Comparison of ENCODE assay signal across 19 mouse cellular contexts in the genomic region with DNA sequence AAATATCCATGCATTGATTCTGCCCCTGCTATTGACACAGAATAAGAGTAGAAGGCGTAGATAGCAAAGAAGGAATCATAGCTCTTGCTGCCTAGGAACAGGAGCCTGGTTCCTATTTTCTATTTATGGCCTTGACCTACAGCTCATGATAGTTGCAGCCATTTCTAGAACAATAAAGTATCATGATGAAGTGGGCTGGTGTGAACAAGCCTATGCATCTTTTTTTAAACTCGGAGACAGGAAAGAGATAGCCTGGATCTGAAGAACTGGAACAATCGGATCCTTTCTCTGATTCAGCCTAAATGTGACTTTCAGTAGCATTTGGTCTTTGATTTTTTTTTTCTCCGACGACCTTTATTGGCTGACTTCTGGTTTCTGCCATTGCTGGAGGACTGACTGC.
DNase-seq lines count a peak whose midpoint lies in the region; TF ChIP-seq lines count a peak whose summit lies in the region.
"Had no signal": no experiment of that assay in that cellular context is flagged by ENCODE, and none has a peak within 500 bp of the region (broad histone marks: within the 10 kb centered on the region; RNA-seq: fewer than 3 reads in every experiment).

No protein-coding gene starts in this region.

- H3K27ac ChIP-seq in left cerebral cortex, adult 2 months = peak overlapping the region; percentile 66
- peak overlapping the region; percentile 28; the same call in 1 of the 2 replicates for H3K27ac ChIP-seq in cortical plate, adult 2 months (ENCODE audit: insufficient read depth, low read length)
- H3K27ac ChIP-seq: embryonic facial prominence, embryonic 10.5 days; embryonic facial prominence, embryonic 12.5 days; forebrain, embryonic 13.5 days; forebrain, embryonic 15.5 days had no signal

- no peak overlapping the region for H3K4me3 ChIP-seq in left cerebral cortex, adult 2 months
- no peak overlapping the region for H3K4me3 ChIP-seq in cortical plate, adult 2 months (ENCODE audit: insufficient read depth, low read length)
- H3K4me3 ChIP-seq: embryonic facial prominence, embryonic 10.5 days; embryonic facial prominence, embryonic 12.5 days; forebrain, embryonic 13.5 days; forebrain, embryonic 15.5 days had no signal

- TF ChIP-seq CTCF in left cerebral cortex, adult 2 months (IDR thresholded peaks at IDR 0.05) = no peak
- no peak for TF ChIP-seq CTCF in cortical plate, adult 2 months (IDR thresholded peaks at IDR 0.05; ENCODE audit: extremely low read depth, insufficient read depth, low read length)

- DNase-seq in left cerebral cortex, adult 2 months (ENCODE audit: extremely low spot score in 1 of 2, low spot score in 2 of 2) = no peak
- DNase-seq in left cerebral cortex, adult 11 months (ENCODE audit: low spot score) = no peak
- no peak for DNase-seq in spleen, postnatal 14 days (ENCODE audit: low spot score in 2 of 2)
- DNase-seq in layer of hippocampus, postnatal 36 days = no peak
- DNase-seq: adrenal gland, adult 8-10 months; adrenal gland, postnatal 14 days; adrenal gland, postnatal 36 days; cerebellum, adult 11 months; cerebellum, adult 18-20 months; cerebellum, adult 8-10 months; cerebellum, adult 9-11 months; cerebellum, postnatal 14 days; cerebellum, postnatal 36 days; forebrain, postnatal 0 days had no signal

- intact Hi-C loops in left cerebral cortex, adult 2 months (cut with DNase I) = loop anchor here (1.0 kb wide), 1 partner anchor 217 kb away; no protein-coding TSS in a partner anchor

- H3K4me1 ChIP-seq in cortical plate, adult 2 months (ENCODE audit: control insufficient read depth, insufficient read depth, low read length) = no peaks in the 10 kb centered on the region; the same call in 1 of the 2 replicates
- H3K4me1 ChIP-seq: embryonic facial prominence, embryonic 10.5 days; embryonic facial prominence, embryonic 12.5 days; forebrain, embryonic 13.5 days; forebrain, embryonic 15.5 days had no signal

- TF ChIP-seq POLR2A in cortical plate, adult 2 months (IDR thresholded peaks at IDR 0.05; ENCODE audit: extremely low read depth, insufficient read depth, low read length) = no peak
